In the genomic region with DNA sequence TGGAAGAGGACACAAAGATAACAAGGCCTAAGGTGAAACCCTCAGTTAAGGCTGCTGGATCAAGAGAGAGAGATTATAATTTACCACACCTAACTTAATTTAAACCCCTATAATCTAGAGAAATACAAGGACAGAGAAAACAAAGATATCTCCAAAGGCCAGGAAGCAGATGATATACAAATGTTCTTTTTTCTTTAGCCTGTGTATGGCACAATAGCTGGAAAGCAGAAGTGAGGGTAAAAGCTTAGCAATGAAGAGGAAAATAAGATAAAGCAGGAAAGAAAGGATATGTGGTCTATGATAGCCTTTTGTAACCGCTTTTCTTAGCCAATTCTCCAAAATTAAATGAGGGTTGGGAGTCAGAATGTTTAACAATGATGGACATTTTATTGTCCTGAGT, we compare ENCODE assay signal across 26 mouse cellular contexts.
"Had no signal": no experiment of that assay in that cellular context is flagged by ENCODE, and none has a peak within 500 bp of the region (broad histone marks: within the 10 kb centered on the region; RNA-seq: fewer than 3 reads in every experiment).

No protein-coding gene starts in this region.

- H3K4me1 ChIP-seq: heart, embryonic 13.5 days; heart, embryonic 15.5 days; hindbrain, embryonic 13.5 days; hindbrain, embryonic 15.5 days; limb, embryonic 13.5 days; limb, embryonic 15.5 days; liver, embryonic 12.5 days had no signal

- H3K9ac ChIP-seq: heart, embryonic 13.5 days; heart, embryonic 15.5 days; hindbrain, embryonic 13.5 days; hindbrain, embryonic 15.5 days; limb, embryonic 13.5 days; limb, embryonic 15.5 days; liver, embryonic 12.5 days had no signal

- H3K4me2 ChIP-seq: heart, embryonic 11.5 days; heart, embryonic 13.5 days; heart, embryonic 15.5 days; hindbrain, embryonic 13.5 days; hindbrain, embryonic 15.5 days; limb, embryonic 13.5 days; limb, embryonic 15.5 days; liver, embryonic 12.5 days had no signal

- H3K9me3 ChIP-seq: heart, embryonic 13.5 days; heart, embryonic 15.5 days; hindbrain, embryonic 13.5 days; hindbrain, embryonic 15.5 days; limb, embryonic 13.5 days; limb, embryonic 15.5 days; liver, embryonic 12.5 days had no signal

- H3K27ac ChIP-seq: gastrocnemius, adult 2 months; heart, adult 2 months; heart, embryonic 13.5 days; heart, embryonic 15.5 days; hindbrain, embryonic 13.5 days; hindbrain, embryonic 15.5 days; hindbrain, postnatal 0 days; layer of hippocampus, adult 2 months; left cerebral cortex, adult 2 months; limb, embryonic 13.5 days; limb, embryonic 15.5 days; liver, embryonic 12.5 days had no signal

- H3K27me3 ChIP-seq: heart, embryonic 13.5 days; heart, embryonic 15.5 days; hindbrain, embryonic 13.5 days; hindbrain, embryonic 15.5 days; limb, embryonic 13.5 days; limb, embryonic 15.5 days; liver, embryonic 12.5 days had no signal

- ATAC-seq: hindbrain, postnatal 0 days; intestine, embryonic 16.5 days; liver, embryonic 12.5 days had no signal

- H3K4me3 ChIP-seq: gastrocnemius, adult 2 months; heart, adult 2 months; heart, embryonic 13.5 days; heart, embryonic 15.5 days; hindbrain, embryonic 13.5 days; hindbrain, embryonic 15.5 days; layer of hippocampus, adult 2 months; left cerebral cortex, adult 2 months; limb, embryonic 13.5 days; limb, embryonic 15.5 days; liver, embryonic 12.5 days had no signal

- H3K36me3 ChIP-seq: heart, embryonic 13.5 days; heart, embryonic 15.5 days; hindbrain, embryonic 13.5 days; hindbrain, embryonic 15.5 days; limb, embryonic 13.5 days; limb, embryonic 15.5 days; liver, embryonic 12.5 days had no signal

- DNase-seq: gastrocnemius, adult 2 months; gastrocnemius, postnatal 10 days; gastrocnemius, postnatal 25 days; heart, adult 11 months; heart, adult 2 months; heart, postnatal 14 days; heart, postnatal 36 days; kidney, adult 11 months; kidney, adult 2 months; kidney, adult 9 months; kidney, postnatal 10 days; kidney, postnatal 25 days; kidney, postnatal 4 days; left cerebral cortex, postnatal 4 days had no signal
